Mouse (Mus musculus) midbrain, embryonic 14.5 days (tissue): ENCODE results near the gene Ppp6r1. TPM values are rescaled to one million over a fixed set of nuclear protein-coding genes. Genes with fewer than 3 reads are reported as not detected.

Experiments used
- ATAC-seq: fragments of 200-750 bp; cut with Nextera tagmentation; 2 replicates; pipeline ENCODE4 v1.8.0; 2017; ENCODE audit warnings: moderate number of reproducible peaks, moderate library complexity; ENCODE audit not compliant: low FRiP score, low TSS enrichment
- DNase-seq: peaks from one replicate; pipeline ENCODE4 v3.0.0-alpha.2; 2015
- H3K27ac ChIP-seq: fragments of 300-500 bp; sonication (generic); replicated peaks from 2 replicates; pipeline ENCODE4 v1.5.1; 2014; ENCODE audit warnings: mild to moderate bottlenecking, low read depth, low read length, moderate library complexity
- H3K27me3 ChIP-seq: fragments of 300-500 bp; sonication (generic); 2 replicates; pipeline ENCODE4 v1.6.1; 2014; ENCODE audit warnings: low read length, control low read depth, mixed read lengths; ENCODE audit not compliant: control insufficient read depth, insufficient read depth
- H3K36me3 ChIP-seq: fragments of 300-500 bp; sonication (generic); 2 replicates; pipeline ENCODE4 v1.6.1; 2014; ENCODE audit warnings: low read length, control low read depth; ENCODE audit not compliant: control insufficient read depth, insufficient read depth
- H3K4me1 ChIP-seq: fragments of 300-500 bp; sonication (generic); 2 replicates; pipeline ENCODE4 v1.6.1; 2014; ENCODE audit warnings: mild to moderate bottlenecking, antibody characterized with exemption, low read length, control low read depth; ENCODE audit not compliant: control insufficient read depth, insufficient read depth
- H3K4me2 ChIP-seq: fragments of 300-500 bp; sonication (generic); 2 replicates; pipeline ENCODE4 v1.6.1; 2014; ENCODE audit warnings: mild to moderate bottlenecking, low read length, moderate library complexity
- H3K4me3 ChIP-seq: fragments of 300-500 bp; sonication (generic); replicated peaks from 2 replicates; pipeline ENCODE4 v1.5.1; 2014; ENCODE audit warnings: low read depth, low read length
- H3K9ac ChIP-seq: fragments of 300-500 bp; sonication (generic); replicated peaks from 2 replicates; pipeline ENCODE4 v1.6.1; 2014; ENCODE audit warnings: mild to moderate bottlenecking, low read length, moderate library complexity
- H3K9me3 ChIP-seq: fragments of 300-500 bp; sonication (generic); 2 replicates; pipeline ENCODE4 v1.6.1; 2016; ENCODE audit warnings: low read length, control low read depth, mixed read lengths; ENCODE audit not compliant: control insufficient read depth
- WGBS: fragments of 180-500 bp; shearing (Covaris S2); extraction: QIAGEN DNeasy Blood & Tissue Kit; methylation state at CpG from one replicate; pipeline ENCODE4 v1.1.7; 2014; 5-methylcytosine and 5-hydroxymethylcytosine counted together
- polyA plus RNA-seq: library from polyadenylated mRNA; unstranded; fragments of >200 nt; fragmentation: Nextera tagmentation; extraction: Ambion mirVana; gene quantifications from 2 replicates; pipeline ENCODE4 v1.2.1, GENCODE M21; 2014

Gene Ppp6r1
- polyA plus RNA-seq, 1 experiment from 2014 or later, result 8.7 TPM

DNA sequence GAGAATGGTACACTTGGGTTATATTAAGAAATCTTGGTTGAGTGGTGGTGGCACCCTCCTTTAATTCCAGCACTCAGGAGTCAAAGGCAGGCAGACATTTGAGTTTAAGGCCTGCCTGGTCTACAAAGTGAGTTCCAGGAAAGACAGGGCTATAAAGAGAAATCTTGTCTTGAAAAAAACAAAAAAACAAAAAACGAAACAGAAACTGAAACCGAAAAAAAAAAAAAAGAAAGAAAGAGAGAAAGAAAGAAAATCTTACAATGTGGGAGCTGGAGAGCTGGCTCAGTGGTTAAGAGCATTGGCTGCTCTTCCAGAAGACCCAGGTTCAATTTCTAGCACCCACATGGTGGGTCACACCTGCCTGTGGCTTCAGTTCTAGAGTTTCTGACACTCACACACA is 4.9 kb upstream of the Ppp6r1 start:
- Histone ChIP-seq H3K27me3 (no peaks in the 10 kb centered on the region), H3K4me1 (peaks cover 7% of the 10 kb centered on the region), H3K36me3 (peaks cover 45% of the 10 kb centered on the region), H3K4me3 (no peak overlapping the region), H3K9me3 (no peaks in the 10 kb centered on the region), H3K9ac (no peak overlapping the region), H3K4me2 (no peak overlapping the region), H3K27ac (no peak overlapping the region)
- 92% methylated on average over 2 of the region's 2 CpGs for WGBS
- DNase-seq, result no peak
- ATAC-seq, result no peak

DNA sequence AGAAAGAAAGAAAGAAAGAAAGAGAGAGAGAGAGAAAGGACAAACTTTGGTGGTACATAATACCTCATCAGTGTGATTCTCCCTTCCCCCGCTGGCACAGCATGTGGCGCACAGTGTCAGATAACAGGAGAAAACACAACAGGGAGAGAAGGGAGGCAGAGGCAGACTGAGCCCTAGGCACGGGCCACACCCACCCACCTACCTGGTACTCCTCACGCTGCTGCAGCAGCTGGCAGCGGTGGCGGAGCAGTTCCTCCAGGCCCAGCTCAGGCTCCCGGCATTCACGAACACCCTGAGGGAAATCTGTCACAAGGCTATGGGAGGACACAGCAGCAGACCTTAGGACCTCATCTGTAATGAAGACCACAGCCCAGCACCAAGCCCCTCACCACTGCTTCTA is 4.4 kb upstream of the Ppp6r1 start:
- Histone ChIP-seq H3K4me3 (no peak overlapping the region), H3K27ac (no peak overlapping the region), H3K9me3 (no peaks in the 10 kb centered on the region), H3K4me1 (peaks cover 7% of the 10 kb centered on the region), H3K4me2 (no peak overlapping the region), H3K9ac (no peak overlapping the region), H3K27me3 (no peaks in the 10 kb centered on the region), H3K36me3 (peaks cover 39% of the 10 kb centered on the region)
- no peak for ATAC-seq
- no peak for DNase-seq
- WGBS, result 73% methylated on average over 8 of the region's 8 CpGs

DNA sequence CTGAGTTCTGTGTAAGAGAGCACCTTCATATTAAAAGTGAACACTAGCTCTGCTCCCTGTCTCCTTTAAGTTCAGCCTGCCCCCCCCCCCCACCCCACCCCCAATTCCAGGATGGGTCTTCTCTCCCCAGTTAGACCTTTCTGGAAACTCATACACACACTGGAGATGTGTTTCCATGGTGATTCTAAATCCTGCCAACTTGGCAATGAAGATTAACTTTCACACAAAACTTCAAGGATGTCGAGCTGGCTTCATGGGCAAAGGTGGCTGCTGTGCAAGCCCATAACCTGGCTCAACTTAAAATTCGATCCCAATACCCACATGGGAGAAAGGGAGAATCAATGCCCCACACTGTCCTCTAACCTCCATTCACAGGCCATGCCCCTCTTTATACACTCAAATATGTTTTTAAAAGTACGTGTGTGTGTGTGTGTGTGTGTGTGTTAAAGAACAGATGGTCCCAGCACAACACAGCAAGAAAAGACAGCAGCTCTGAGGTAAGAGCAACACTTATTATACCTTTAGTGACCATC is 1.2 kb upstream of the Ppp6r1 start:
- Histone ChIP-seq H3K9me3 (no peaks in the 10 kb centered on the region), H3K4me2 (peak overlapping the region; percentile 94), H3K4me1 (peaks cover 28% of the 10 kb centered on the region), H3K4me3 (peak overlapping the region; percentile 88), H3K27me3 (no peaks in the 10 kb centered on the region), H3K9ac (peak overlapping the region; percentile 89; the same call in 1 of the 2 replicates), H3K36me3 (peaks cover 22% of the 10 kb centered on the region), H3K27ac (peak overlapping the region; percentile 95)
- 44% methylated on average over 3 of the region's 3 CpGs for WGBS
- DNase-seq (peak; percentile 7), ATAC-seq (no peak)

DNA sequence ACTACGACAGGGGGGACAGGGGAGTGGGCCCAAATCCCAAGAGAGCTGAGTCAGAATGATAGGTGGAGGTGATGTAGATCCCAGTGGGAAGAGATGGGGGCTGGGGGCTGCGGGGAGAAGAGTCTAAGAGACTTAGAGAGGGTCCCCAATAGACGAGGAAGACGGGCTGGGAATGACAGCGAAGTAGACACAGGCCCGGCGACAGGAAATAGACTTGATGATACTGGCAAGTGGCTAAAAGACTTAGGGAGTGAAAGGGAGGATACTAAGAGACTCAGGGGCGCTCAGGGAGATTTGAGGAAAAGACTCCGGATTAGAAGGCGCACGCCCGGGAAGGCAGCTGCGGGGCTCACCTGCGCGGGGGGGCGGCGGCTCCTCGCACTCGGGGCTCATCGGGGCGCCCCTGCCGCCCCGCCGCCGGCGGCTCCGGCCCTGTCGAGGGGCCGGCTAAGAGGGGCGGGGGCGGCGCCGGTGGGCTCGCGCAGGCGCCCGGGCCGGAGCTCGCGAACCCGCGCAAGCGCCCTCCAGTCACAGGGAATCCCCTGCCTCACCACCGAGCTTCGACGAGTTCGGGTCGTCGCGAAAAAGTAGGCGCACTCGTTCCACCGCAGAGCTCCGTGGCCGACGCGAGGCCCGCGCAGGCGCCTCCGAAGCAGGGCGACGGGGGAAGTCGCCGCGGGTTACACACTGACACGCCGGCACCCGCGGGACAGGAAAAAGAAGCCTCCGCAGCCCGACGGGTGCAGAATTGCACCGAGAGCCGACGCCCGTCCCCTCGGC is 501 bp downstream of the Ppp6r1 start:
- H3K4me3 ChIP-seq, result peak overlapping the region; percentile 88
- WGBS, result under 1% methylated on average over 78 of the region's 78 CpGs
- DNase-seq (peak; percentile 78), ATAC-seq (peak; percentile 69)
- H3K4me2 ChIP-seq, result peak overlapping the region; percentile 94
- peaks cover 9% of the 10 kb centered on the region; the same call in 1 of the 2 replicates for H3K36me3 ChIP-seq
- H3K27me3 ChIP-seq, result no peaks in the 10 kb centered on the region
- no peaks in the 10 kb centered on the region for H3K9me3 ChIP-seq
- peaks cover 28% of the 10 kb centered on the region for H3K4me1 ChIP-seq
- H3K9ac ChIP-seq, result peak overlapping the region; percentile 89
- H3K27ac ChIP-seq, result peak overlapping the region; percentile 95

DNA sequence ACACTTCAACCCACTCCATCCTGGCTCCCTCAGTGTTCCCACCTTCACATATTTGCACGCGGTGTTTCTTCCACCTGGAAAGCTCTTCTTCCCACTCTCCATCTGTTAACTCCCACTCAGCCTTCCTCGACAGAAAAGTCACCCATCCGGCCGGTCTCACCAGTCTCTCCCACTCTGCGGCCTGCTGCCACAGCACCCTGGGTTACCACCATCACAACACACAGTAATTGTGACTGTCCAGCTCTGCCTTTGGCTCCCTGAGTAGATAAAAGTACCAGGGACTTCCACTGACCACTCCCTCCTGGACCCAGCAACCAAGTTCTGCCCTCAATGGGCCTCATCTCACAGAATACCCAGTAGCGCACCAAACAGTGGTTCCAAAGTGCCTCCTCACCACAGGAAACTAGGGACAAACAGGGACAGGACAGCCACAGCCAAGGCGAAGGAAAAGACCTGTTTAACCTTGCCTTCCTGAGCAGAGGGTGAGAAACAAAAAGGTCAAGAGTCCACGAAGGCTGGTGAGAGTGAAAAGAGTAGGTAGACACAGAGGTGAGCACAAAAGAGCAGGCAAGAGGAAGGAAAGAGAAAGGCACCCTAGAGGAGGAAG is 1.2 kb downstream of the Ppp6r1 start:
- H3K4me3 ChIP-seq, result peak overlapping the region; percentile 88
- peak overlapping the region; percentile 94 for H3K4me2 ChIP-seq
- H3K4me1 ChIP-seq, result peaks cover 28% of the 10 kb centered on the region
- 63% methylated on average over 9 of the region's 9 CpGs for WGBS
- no peak for ATAC-seq
- no peaks in the 10 kb centered on the region for H3K27me3 ChIP-seq
- DNase-seq, result no peak
- H3K9ac ChIP-seq, result peak overlapping the region; percentile 89
- no peaks in the 10 kb centered on the region for H3K9me3 ChIP-seq
- H3K27ac ChIP-seq, result peak overlapping the region; percentile 95
- H3K36me3 ChIP-seq, result peaks cover 9% of the 10 kb centered on the region

DNA sequence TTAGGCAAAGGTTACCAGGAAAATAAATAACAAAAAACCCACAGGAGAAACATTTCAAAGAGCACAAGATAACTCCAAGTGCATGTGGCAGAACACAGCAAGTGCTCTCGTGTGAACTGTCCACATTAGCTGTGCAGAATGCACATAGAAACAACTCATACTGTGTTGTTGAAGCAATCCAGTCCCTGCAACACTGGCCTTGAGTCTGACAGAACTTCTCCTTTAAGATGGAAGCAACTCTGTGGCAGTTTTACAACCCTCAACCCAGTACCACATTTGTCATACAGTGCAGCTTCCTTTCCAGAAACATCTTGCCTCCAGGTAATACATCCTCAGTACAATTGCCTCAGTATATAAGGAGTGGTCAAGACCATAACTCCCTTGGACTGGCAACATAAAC is 2.0 kb downstream of the Ppp6r1 start:
- H3K27ac ChIP-seq, result no peak overlapping the region
- no peak for DNase-seq
- WGBS, result 71% methylated on average over 1 of the region's 1 CpGs
- peak overlapping the region; percentile 94 for H3K4me2 ChIP-seq
- peaks cover 28% of the 10 kb centered on the region for H3K4me1 ChIP-seq
- no peak for ATAC-seq
- peaks cover 8% of the 10 kb centered on the region for H3K36me3 ChIP-seq
- peak overlapping the region; percentile 13; the same call in 1 of the 2 replicates for H3K4me3 ChIP-seq
- H3K27me3 ChIP-seq, result no peaks in the 10 kb centered on the region
- H3K9ac ChIP-seq, result peak overlapping the region; percentile 89; the same call in 1 of the 2 replicates
- no peaks in the 10 kb centered on the region for H3K9me3 ChIP-seq

DNA sequence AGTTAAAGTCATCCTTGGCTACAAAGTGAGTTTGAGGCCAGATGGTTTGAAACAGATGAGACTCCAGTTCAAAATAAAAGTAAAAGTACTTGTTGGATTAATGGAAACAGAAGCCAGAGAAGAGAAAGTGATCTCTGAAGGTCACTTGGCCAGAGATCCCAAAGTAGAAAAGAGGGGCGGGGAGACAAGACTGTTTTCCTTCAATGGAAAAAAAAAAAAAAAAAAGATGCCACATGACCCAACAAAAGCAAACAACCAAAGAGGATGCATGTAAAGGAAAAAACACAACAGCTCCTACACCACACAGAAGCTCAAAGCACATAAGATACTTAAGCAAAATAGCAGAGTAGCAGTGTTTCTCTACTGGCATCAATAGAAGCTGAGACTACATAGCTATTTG is 2.9 kb downstream of the Ppp6r1 start:
- Histone ChIP-seq H3K9ac (0 out of 2 replicates have a peak overlapping the region, but pooled peaks have one; percentile 7), H3K9me3 (no peaks in the 10 kb centered on the region), H3K36me3 (peaks cover 8% of the 10 kb centered on the region), H3K4me1 (peaks cover 28% of the 10 kb centered on the region), H3K27ac (no peak overlapping the region), H3K4me2 (no peak overlapping the region), H3K4me3 (no peak overlapping the region), H3K27me3 (no peaks in the 10 kb centered on the region)
- 80% methylated on average over 1 of the region's 1 CpGs for WGBS
- DNase-seq, result no peak
- ATAC-seq, result no peak

DNA sequence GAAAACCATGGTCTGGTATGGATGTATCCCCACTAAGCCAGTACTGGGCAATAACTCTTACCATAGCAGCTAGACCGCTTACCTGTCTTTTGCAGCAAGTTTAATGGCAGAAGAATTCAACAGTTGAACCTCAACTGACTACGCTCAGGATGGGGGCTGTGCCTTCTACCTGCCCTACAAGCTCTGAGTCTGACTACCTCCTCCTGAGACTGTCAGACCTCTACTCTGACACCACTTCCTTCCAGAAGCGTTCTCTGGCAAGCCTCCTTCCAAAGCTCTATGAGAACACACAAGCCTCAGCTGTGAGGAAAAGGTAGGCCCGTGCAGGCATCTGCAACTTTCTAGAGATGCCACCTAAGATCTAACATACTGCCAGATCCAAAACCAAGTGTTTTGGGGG is 3.4 kb downstream of the Ppp6r1 start:
- ATAC-seq (no peak), DNase-seq (no peak)
- Histone ChIP-seq H3K4me3 (no peak overlapping the region), H3K4me1 (peaks cover 28% of the 10 kb centered on the region), H3K36me3 (peaks cover 8% of the 10 kb centered on the region), H3K9me3 (no peaks in the 10 kb centered on the region), H3K9ac (no peak overlapping the region), H3K4me2 (no peak overlapping the region), H3K27me3 (no peaks in the 10 kb centered on the region), H3K27ac (no peak overlapping the region)
- 94% methylated on average over 4 of the region's 4 CpGs for WGBS
